Mouse (Mus musculus): ENCODE results near the gene Xylt1. TPM values are rescaled to one million over a fixed set of nuclear protein-coding genes. Genes with fewer than 3 reads are reported as not detected.

Xylt1 gene
- total RNA-seq, 2 experiments from 2014 or later, result 6.4 to 6.8 TPM

DNA sequence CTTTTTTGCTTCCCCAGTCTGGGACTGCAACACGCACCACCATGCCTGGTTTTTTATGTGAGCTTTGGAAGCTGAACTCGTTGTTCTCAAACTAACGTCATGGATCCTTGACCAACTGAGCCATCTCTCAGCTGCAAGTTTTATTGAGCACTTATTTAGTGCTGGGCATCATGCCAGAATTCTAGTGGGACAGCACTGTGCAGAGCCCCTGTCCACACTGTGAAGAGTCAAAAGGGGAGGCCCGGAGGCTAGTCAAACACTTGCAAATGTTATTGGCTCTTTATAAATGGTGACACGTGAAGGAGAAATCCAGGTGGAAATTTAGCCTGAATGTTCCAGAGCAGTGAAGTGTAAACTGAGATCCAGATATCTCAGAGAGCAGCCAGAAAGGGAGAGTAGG is 121.6 kb downstream of the Xylt1 start:
- no peak for DNase-seq
- intact Hi-C loops (cut with DNase I), result no loop called here

DNA sequence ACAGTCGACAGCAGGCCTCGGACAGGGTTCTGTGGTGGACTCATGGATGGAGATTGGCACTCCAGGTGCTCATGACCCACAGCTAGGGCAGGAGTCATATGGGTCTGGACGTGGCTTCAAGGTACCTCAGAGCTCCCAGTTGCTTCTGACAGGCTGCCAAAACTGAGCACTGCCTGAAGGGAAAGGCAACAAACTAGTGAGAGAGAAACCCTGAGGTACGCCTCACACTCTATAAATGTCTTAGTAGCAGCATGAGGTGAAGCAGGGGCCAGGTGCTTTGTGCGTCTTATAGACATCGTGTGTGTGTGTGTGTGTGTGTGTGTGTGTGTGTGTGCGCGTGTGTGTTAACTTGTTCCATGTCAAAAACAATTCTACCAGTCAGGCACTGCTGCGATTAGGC is 122.9 kb downstream of the Xylt1 start:
- no peak for DNase-seq
- intact Hi-C loops (cut with DNase I), result no loop called here

DNA sequence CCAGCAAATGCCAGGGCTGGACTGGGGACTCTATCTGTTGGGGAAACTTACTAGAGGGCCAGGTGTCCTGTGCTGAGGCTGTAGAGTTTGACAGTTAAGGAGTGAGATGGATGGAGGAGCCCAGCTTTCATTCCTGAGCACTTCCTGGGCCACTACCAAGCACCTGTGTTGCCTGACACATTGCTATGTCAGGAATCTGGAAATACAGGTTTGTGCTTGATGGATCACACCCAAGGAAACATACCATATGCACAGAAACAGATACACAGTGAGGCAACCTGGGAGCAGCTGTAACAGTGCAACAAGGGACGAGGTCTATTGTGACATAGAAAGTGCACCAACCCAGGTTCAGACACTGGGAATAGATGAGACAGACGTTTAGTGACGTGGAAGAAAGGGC is 125.0 kb downstream of the Xylt1 start:
- intact Hi-C loops (cut with DNase I), result no loop called here
- no peak for DNase-seq

DNA sequence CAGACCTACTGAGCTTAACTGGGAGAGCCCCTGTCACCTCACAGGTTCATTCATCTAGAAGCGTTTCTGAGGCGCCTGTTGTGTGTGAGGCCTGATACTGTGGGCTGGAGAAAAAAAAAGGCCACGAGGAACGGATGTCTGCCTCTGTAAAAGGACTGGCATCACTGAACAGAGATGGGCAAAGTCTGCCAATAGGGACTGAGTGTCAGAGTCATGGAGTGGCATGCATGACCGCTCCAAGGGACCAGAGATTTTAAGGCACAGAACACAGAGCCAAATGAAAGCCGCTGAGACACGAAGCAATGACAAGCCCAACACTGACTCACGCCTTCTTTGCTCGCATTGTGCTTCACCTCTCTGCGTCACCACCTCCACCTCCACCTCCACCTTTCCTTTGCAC is 126.6 kb downstream of the Xylt1 start:
- no peak for DNase-seq
- intact Hi-C loops (cut with DNase I), result no loop called here

DNA sequence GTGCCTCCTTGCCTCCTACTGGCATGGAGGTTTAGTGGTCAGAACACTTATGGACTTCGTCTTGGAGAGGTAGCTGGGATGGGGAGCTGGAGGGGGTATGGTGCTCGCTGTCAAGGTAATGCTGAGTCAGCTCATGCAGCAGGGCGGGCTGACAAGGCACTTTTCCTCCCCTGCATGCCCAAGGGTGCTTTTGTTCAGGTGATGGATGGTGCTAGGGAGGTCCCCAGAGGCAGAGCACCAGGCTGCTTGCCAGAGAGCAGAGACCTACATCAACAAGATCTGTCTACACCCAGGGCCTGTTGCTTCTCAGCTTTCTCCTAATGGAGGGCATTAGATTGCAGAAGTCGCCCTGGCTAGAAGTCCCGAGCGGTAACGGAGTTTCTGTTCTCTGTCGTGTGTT is 127.3 kb downstream of the Xylt1 start:
- intact Hi-C loops (cut with DNase I), result no loop called here
- no peak for DNase-seq

DNA sequence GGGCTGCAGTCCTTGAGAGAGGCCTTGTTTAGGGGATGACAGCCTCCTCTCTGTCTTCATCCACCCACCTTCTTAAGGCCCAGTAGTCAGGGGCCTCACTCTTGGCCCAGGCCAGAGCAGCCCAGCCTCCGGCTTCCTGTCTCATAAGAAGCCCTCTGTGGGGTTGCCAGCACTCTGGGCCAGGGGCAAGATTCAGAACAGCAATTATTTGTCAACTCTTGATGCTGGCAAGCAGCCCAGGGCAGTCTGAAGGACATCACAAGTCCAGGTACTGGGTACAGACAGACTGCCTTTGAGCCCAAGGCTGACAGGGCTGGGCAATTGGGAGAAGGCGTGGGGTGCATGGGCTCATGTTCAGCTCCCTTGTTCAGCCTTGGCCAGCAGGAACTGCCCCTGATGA is 129.3 kb downstream of the Xylt1 start:
- no peak for DNase-seq
- intact Hi-C loops (cut with DNase I), result no loop called here

DNA sequence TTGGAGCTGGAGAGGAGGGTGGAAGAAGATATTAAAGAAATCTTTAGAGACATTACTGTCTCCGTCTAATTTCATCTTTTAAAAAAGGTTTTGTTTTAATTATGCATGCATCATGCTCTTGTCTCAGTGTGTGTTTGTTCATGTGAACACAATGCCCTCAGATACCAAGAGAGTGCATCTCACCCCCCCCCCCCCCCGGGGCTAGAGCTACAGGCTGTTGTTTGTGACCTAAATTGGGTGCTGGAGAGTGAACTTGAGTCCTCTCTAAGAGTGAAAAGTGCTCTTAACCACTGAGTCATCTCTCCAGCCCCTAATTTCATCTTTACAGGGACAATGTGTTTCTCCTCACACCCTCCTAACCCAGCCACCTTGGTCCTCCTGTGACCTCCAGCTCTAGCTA is 131.5 kb downstream of the Xylt1 start:
- intact Hi-C loops (cut with DNase I), result no loop called here
- no peak for DNase-seq

DNA sequence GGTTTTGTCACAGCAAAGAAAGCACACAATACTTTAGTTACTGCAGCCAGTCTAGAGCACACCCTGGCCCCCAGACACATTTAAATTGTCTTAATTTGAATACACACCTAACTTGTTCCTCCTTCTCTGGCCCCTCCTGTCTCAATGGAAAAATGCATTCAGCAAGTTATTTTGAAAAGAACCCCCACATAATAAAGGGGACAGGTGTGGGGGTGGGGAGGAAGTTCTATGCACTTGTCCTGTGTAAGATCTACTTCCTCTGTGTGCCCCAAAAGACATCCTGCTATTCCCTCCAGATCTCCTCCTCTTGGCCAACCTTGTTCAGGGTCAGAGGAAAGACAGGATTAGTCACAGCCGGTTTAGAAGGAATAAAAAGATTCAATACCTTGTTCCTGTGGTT is 135.0 kb downstream of the Xylt1 start:
- DNase-seq, result no peak
- intact Hi-C loops (cut with DNase I), result no loop called here

DNA sequence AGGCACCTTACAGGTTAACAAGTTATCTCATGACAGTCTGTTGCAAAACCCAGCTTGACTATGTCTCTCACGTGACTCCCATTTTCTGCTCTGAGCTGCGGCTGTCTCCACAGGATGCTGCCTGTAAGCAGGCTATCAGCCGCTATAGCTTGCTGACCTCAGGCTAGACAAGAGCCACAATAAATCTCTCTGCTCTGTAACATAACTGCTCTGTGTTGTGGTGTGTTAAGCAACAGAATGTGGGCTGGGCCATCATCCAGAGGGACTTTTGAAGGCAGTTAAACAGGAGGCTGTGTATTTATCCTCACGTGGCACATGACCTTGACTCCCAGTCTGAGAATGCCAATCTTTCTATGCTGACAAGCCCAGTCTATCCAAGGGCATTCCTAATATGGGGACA is 136.1 kb downstream of the Xylt1 start:
- intact Hi-C loops (cut with DNase I), result no loop called here
- no peak for DNase-seq

DNA sequence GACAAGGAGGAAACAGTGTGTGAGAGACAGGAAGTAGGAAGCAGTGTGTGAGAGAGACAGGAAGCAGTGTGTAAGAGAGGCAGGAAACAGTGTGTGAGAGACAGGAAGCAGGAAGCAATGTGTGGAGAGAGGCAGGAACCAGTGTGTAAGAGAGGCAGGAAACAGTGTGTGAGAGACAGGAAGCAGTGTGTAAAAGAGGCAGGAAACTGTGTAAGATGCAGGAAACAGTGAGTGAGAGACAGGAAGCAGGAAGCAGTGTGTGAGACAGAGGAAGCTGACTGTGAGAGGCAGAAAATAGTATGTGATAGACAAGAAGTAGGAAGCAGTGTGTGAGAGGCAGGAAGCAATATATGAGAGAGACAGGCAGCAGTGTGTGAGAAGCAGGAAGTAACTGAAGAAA is 140.6 kb downstream of the Xylt1 start:
- DNase-seq, result no peak
- intact Hi-C loops (cut with DNase I), result no loop called here

DNA sequence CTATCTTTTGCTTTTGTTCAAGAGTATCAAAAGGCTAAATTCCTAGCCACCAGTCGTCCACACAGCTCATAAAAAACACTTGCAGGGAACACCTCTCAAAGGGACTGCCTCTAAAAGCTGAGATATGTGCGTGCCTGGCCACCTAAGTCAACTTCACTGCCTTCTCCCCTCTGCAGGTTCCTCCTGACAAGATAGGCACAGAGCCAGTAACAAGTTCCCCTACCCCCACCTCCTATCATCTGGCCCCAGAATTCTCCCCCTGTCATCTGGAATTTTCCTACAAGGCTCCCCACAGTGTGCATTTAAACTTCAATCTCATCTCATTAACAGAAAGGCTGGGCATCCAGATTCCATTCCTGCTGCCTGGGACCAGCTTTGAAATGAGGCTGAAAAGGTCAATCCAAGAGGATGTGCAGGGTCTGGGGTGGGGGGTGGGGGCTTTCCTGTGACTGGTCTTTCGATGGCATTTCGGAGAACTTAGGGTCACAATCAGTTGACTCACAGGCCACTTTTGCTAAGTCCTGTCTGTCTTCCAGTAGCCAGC is 141.4 kb downstream of the Xylt1 start:
- DNase-seq, result no peak
- intact Hi-C loops (cut with DNase I), result no loop called here

DNA sequence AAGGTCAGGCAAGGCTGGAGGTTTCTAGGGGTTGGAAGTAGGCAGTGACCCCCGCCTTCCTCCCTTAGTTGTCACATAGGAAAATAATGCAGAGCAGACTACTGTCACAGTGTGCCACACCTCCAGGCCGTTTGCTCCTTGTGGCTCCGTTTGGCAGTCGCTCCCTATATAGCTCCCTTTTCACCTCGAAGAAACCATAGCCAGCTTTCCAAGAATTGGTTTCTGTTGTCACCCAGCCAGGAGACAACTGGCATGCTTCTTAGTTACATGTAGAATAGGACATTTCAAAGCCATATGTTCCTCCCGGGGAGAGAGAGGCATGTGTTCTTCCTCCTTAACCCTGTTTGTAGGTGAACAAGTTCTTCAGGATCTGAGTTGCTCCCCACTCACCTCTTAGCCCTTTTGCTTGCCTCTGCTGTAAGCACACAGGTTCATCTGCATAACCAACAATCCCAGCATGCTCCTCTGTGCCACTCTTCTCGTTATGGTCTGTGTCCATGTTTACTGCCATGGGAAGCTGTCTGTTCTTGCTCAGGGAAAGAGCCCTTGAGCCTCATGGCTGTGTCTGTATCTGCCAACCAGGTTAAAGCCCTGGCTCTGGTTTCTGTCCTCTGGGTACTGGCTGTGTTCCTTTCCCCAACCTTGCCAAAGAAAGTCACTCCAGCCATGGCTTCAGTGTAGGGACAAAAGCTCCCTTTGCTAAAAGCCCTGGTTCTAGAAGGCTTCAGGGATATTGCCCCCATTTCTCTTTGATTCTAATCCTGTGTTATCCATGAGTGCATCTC is 143.8 kb downstream of the Xylt1 start:
- intact Hi-C loops (cut with DNase I), result no loop called here
- peak; percentile 46 for DNase-seq

DNA sequence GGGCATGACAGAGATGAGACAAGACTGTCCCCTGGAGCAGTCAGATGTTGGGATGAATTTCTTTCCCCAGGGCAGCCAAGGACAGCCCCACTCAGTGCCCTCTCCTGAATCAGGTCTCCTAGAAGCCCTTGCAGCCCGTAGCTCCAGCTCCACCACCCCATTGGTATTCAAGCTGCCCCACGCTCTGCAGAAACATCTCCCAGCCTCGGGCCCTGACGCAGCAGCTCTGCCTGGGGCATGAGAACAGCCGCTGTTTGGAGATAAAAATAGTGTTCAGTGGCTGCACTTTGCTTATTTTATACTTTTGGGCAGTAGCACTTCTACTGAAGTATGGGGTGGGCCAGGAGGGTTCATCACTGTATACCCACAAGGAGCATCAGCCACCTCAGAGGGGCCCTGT is 144.9 kb downstream of the Xylt1 start:
- no peak for DNase-seq
- intact Hi-C loops (cut with DNase I), result no loop called here

DNA sequence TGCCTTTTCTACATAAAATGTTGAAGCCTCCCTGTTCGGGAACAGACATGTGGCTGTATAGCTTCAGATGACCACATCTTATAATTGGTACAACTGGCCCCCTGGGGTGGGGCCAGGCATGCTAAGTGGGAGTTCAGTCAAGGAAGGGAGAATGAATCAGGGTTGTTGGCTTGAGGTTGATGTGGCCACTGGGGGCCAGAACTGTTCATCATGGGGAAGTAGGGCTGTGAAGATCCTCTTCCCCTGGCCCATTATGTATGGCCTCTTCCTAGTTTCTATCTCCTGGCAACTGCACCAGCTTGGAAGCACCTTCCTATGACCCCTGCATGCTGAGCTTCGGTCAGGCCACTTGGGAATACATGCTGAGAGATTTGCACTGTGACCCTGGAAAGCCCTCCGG is 145.8 kb downstream of the Xylt1 start:
- intact Hi-C loops (cut with DNase I), result no loop called here
- DNase-seq, result no peak

DNA sequence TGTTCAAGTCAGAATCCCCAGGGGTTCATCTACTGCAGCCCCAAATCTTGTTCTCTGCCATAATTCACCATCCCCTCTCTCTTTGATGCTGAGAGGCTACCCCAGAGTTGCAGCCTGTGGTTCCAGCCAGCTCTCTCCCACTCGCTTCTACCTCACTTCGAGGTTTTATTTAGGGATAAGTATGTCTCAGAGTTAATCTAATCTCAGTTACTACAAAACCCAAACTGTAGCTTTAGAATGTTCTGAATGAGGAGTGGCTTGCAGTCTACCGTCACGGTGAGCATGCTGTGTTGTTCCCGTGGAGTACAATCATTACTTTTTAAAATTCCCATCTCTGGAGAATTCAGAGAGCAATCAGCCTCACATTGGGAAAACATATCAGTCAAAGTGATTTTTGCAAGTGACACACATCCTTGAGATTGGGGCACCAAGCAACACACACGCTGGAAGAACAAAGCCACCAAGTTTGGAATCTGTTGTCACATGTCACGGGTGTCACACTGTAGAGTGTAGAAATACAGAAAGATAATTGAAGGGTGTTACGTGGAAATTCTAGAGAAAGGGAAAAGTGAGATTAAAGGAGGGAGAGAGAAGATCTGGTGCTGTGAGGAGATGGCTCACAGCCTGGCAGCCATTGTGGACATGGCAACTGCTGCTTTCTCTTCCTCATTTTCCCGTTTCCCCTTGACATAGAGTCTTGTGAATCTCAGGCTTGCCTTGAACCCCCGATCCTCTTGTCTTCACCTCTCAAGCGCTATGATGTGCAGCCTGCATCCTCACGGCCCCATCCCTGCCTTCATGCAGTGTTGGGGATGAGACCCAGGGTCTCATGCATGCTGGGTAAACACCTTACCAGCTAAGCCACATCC is 149.2 kb downstream of the Xylt1 start:
- DNase-seq, result no peak
- intact Hi-C loops (cut with DNase I), result no loop called here

DNA sequence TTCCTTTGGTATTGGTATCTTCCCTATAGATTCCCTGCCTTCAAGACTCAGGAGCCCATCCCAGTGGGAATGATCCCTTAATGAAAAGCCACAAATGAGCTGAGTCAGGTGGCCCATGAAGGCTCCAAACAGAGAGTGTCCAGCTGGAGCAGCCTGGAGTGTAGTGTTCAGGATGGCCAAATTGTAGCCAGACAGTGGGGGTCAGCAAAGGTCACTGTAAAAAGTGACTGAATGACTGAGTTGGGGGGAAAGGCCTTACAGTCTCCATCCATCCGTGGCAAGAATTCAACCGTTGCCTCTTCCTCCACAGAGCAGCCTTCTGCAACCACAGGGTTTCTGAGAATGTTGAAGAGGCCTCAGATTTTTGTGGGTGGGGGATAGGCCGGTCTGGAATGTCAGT is 151.9 kb downstream of the Xylt1 start:
- intact Hi-C loops (cut with DNase I), result no loop called here
- DNase-seq, result no peak

DNA sequence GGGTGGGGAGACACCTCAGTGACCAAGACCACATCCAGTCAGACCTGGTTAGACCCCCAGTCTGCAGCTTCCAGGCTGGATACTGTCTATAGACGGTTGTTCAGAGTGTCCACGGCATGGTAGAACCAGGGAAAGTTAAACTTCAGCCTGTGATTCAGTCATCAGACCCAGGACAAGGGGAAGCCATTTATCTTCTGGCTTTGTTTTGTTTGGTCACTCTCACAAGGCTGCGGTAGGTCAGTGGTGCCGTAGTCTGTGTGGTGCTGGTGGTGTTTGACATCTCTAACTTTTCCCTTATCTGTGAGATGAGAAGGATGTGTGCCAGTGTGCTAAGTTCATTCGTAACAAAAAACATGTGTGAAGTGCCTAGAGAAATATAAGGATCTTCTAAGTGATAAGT is 152.4 kb downstream of the Xylt1 start:
- intact Hi-C loops (cut with DNase I), result no loop called here
- no peak for DNase-seq

DNA sequence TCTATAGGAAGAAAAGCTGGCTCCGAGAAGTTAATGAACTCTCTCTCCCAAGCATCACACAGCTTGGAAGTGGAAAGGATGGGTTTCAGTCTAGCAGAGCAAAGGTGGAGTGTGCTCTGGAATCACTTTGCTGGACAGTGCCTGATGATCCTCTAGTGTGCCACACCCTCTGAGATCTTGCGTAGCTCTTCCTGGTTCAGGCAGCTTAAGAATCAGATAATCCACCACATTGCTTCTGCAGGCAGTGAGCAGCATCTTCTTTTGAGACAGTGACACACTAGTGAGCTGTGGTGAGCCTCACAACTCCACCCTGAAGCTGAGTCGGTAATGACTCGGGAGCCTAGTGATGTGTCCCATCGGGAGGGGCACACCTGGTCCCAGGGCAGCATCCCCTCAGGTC is 159.2 kb downstream of the Xylt1 start:
- no peak for DNase-seq
- intact Hi-C loops (cut with DNase I), result no loop called here

DNA sequence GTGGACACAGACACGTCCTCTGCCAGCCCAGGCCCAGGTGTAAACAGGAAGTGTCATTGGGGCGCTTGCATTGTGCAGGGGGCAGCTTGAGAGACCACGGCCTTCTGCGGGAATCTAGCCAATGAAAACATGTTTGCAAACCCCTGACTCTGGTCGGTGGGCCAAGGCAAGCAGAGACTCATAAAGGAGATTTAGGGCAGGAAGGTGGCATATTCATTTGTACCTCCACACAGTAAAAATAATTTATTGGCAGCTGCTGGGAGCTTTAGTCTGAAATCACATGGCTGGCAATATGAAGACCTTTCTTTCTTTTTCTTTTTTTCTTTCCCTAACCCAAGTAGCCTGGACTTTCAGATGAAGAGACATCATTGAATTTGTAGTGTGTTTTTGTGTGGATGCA is 159.6 kb downstream of the Xylt1 start:
- intact Hi-C loops (cut with DNase I), result no loop called here
- no peak for DNase-seq

DNA sequence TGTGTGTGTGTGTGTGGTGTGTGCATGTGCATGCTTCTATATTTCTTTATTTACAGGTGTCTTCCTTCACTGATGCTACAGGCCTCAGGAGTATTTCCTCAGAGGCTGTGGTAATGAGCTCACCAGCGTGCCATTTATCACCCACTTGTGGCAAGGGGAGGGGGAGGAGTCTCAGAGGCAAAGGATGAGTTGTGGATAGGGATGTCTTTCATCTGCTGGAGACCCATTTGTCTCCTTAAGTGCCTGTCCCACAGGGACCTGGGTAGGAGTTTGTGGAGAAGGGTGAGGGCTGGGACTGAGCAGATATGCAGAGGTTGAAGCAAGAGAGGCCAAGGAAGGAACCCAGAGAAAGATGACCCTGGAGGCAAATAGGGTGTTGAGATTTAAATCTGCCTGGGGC is 160.3 kb downstream of the Xylt1 start:
- intact Hi-C loops (cut with DNase I), result no loop called here
- no peak for DNase-seq

DNA sequence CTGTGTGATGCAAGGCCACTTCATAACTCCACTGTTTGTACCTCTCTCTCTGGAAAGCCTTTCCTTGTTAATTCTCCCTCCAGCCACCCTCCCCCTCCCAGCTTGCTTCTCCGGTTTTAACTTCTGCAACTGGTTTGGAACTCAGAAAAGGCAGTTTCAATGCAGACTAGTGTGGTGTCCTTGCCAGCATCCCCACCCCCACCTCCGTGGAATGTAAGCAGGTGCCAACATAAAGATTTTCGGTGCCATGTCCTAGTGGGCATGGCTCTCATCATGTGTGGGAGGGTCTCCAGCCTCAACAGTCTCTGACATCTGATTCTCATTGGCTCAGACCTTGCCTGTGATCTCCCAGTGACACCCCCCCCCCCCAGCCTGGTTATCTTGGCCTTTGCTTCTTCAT is 160.9 kb downstream of the Xylt1 start:
- DNase-seq, result peak in 1 of 2 experiments; percentile 8
- intact Hi-C loops (cut with DNase I), result no loop called here

DNA sequence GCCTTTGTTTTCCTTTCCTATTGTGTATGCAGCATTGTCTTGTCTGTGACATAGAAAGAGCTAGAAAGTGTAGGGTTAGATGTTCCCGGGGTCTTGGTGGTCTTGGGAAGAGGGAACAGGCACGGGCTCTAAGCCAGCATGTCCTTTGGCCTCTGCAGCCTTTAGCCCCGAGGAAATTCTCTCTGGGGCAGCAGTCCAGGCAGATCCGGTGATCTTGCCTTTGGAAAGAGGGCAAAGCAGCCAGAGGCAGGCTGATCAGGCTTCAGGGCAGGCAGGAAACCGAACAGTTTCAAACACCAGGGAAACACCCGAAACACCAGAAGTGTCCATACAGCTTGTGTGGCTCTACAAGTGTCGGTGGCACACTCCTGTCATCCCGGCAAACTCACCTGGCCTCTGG is 162.3 kb downstream of the Xylt1 start:
- intact Hi-C loops (cut with DNase I), result no loop called here
- DNase-seq, result no peak
